Mouse (Mus musculus): ENCODE data around the gene Ctsd.

GRCm38 (mm10) chr7:142382567-142382966 is 5.3 kb downstream of the Ctsd start, which contains the start of gene Gm49369:
- TF ChIP-seq POLR2A (IDR thresholded peaks at IDR 0.05; ENCODE audit: insufficient read depth, low read depth, low read length) (no peak), CTCF (IDR thresholded peaks at IDR 0.05) (no peak), EP300 (IDR thresholded peaks at IDR 0.05; ENCODE audit: insufficient read depth, low read depth, low read length) (no peak)
